Mouse (Mus musculus) limb, embryonic 10.5 days (tissue): ENCODE measurements around the gene Qtrt1. TPM values are rescaled to one million over a fixed set of nuclear protein-coding genes. Genes with fewer than 3 reads are reported as not detected.

Source experiments
- DNase-seq: peaks from one replicate; pipeline ENCODE4 v3.0.0-alpha.2; 2017; ENCODE audit warnings: low spot score
- H3K27ac ChIP-seq: fragments of 300-500 bp; sonication (generic); 2 replicates; pipeline ENCODE4 v1.5.1; 2016; ENCODE audit warnings: mild to moderate bottlenecking
- H3K27me3 ChIP-seq: fragments of 300-500 bp; sonication (generic); 2 replicates; pipeline ENCODE4 v1.6.1; 2016; ENCODE audit warnings: low read depth, mild to moderate bottlenecking; ENCODE audit not compliant: poor library complexity, severe bottlenecking
- H3K36me3 ChIP-seq: fragments of 300-500 bp; sonication (generic); 2 replicates; pipeline ENCODE4 v1.6.1; 2016; ENCODE audit warnings: mild to moderate bottlenecking, moderate library complexity
- H3K4me1 ChIP-seq: fragments of 300-500 bp; sonication (generic); 2 replicates; pipeline ENCODE4 v1.6.1; 2016
- H3K4me3 ChIP-seq: fragments of 300-500 bp; sonication (generic); 2 replicates; pipeline ENCODE4 v1.5.1; 2016; ENCODE audit warnings: mild to moderate bottlenecking, moderate library complexity
- H3K9me3 ChIP-seq: fragments of 300-500 bp; sonication (generic); replicated peaks from 2 replicates; pipeline ENCODE4 v1.6.1; 2016; ENCODE audit warnings: mild to moderate bottlenecking
- WGBS: fragments of 180-500 bp; shearing (Covaris S2); methylation state at CpG from one replicate; pipeline ENCODE4 v1.1.7; 2016; 5-methylcytosine and 5-hydroxymethylcytosine counted together
- polyA plus RNA-seq: library from polyadenylated mRNA; unstranded; fragments of >200 nt; fragmentation: Nextera tagmentation; extraction: Ambion mirVana; gene quantifications from 2 replicates; pipeline ENCODE4 v1.2.1, GENCODE M21; 2016

Qtrt1 gene
- polyA plus RNA-seq: 66.2 and 79.0 TPM in 2 replicates

DNA sequence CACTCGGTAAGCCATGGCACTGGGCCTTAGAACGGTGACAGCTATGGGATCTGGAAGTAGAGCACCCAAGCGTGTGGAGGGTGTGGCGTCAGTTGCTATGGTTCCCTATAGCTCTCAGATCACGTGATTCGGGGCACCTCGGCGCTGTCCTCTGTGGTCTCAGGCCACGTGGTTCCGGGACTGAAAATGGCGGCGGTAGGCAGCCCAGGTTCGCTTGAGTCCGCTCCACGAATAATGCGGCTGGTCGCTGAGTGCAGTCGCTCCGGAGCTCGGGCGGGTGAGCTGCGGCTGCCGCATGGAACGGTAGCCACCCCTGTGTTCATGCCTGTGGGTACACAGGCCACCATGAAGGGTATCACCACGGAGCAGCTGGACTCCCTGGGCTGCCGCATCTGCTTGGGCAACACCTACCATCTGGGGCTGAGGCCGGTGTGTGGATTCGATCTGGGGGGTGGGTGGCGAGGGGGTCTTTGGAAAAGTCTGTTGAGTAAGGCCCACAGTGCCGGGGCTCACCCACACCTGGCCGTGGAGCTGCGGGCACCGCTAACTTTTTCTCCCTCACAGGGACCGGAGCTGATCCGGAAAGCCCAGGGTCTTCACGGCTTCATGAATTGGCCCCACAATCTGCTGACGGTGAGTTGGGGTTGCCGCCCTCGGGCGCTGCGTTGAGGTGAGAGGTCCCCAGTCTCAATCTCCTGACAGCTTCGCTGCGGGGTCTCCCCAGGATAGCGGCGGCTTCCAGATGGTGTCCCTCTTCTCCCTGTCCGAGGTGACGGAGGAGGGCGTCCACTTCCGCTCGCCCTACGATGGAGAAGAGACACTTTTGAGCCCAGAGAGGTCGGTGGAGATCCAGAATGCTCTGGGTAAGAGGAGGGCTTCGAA lies at the start of gene Qtrt1:
Gene Qtrt1, plus strand, starts transcription at position 169 of the 882 bp plus-strand sequence.
- peak within 1 kb of the TSS; percentile 69 for H3K4me3 ChIP-seq
- peaks cover 11% of the 10 kb centered on the region for H3K4me1 ChIP-seq
- H3K36me3 ChIP-seq: peaks cover 36% of the 10 kb centered on the region
- H3K9me3 ChIP-seq: no peaks in the 10 kb centered on the region
- peak within 1 kb of the TSS; percentile 84 for H3K27ac ChIP-seq
- no peaks in the 10 kb centered on the region for H3K27me3 ChIP-seq
- peak; percentile 89 for DNase-seq
- 3% methylated on average over 53 of the region's 53 CpGs for WGBS

DNA sequence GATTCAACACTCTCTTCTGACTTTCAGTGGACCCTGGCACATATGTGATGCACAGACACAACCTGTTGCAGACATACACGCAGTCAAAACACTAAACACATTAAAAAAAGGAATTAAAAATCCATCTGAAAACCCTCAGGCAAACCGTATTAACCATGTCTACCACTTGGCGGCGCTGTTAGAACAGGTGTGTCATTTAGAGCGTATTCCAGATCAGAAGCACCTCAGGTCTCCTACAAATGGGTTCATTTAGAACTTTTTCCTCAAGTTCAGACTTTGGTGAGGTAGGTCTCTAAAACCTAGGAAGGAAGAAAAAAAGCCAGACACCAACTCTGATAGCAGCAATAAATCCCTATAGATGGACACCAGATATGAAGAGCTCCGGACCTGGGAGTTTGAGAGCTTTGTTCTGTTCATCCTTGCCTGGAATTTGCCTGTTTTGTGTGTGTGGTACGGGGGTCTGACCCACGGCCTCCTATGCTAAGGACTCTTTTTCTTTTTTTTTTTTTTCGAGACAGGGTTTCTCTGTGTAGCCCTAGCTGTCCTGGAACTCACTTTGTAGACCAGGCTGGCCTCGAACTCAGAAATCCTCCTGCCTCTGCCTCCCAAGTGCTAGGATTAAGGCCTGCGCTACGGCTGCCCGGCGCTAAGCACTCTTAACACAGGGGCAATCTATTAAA lies 45.0 kb upstream of the Qtrt1 start:
- 33% methylated on average over 14 of the region's 14 CpGs for WGBS
- peak overlapping the region; percentile 90 for H3K4me3 ChIP-seq
- peaks cover 22% of the 10 kb centered on the region for H3K36me3 ChIP-seq
- DNase-seq: peak; percentile 67
- H3K9me3 ChIP-seq: no peaks in the 10 kb centered on the region
- H3K4me1 ChIP-seq: peaks cover 9% of the 10 kb centered on the region
- H3K27ac ChIP-seq: peak overlapping the region; percentile 86
- peaks cover 6% of the 10 kb centered on the region for H3K27me3 ChIP-seq

GRCm38 (mm10) chr9:21367357-21368111 lies 44.1 kb upstream of the Qtrt1 start, which contains the start of gene Ilf3:
Ilf3 (plus strand) TSS chr9:21367871.
- WGBS: under 1% methylated on average over 66 of the region's 66 CpGs
- H3K4me1 ChIP-seq: peaks cover 9% of the 10 kb centered on the region
- H3K27ac ChIP-seq: peak within 1 kb of the TSS; percentile 98
- H3K36me3 ChIP-seq: peaks cover 30% of the 10 kb centered on the region
- no peaks in the 10 kb centered on the region for H3K9me3 ChIP-seq
- H3K27me3 ChIP-seq: no peaks in the 10 kb centered on the region
- DNase-seq: peak; percentile 100
- H3K4me3 ChIP-seq: peak within 1 kb of the TSS; percentile 90

GRCm38 (mm10) chr9:21368131-21368584 lies 43.5 kb upstream of the Qtrt1 start:
- Histone ChIP-seq H3K36me3 (peaks cover 37% of the 10 kb centered on the region), H3K27me3 (no peaks in the 10 kb centered on the region), H3K9me3 (no peaks in the 10 kb centered on the region), H3K4me1 (peaks cover 9% of the 10 kb centered on the region), H3K4me3 (peak overlapping the region; percentile 90), H3K27ac (peak overlapping the region; percentile 98)
- under 1% methylated on average over 38 of the region's 38 CpGs for WGBS
- peak; percentile 92 for DNase-seq

GRCm38 (mm10) chr9:21369080-21369479 lies 42.6 kb upstream of the Qtrt1 start:
- DNase-seq: no peak
- Histone ChIP-seq H3K36me3 (peaks cover 44% of the 10 kb centered on the region), H3K27me3 (no peaks in the 10 kb centered on the region), H3K4me3 (peak overlapping the region; percentile 90), H3K4me1 (peaks cover 9% of the 10 kb centered on the region), H3K27ac (peak overlapping the region; percentile 98), H3K9me3 (no peaks in the 10 kb centered on the region)
- WGBS: 68% methylated on average over 11 of the region's 11 CpGs

DNA sequence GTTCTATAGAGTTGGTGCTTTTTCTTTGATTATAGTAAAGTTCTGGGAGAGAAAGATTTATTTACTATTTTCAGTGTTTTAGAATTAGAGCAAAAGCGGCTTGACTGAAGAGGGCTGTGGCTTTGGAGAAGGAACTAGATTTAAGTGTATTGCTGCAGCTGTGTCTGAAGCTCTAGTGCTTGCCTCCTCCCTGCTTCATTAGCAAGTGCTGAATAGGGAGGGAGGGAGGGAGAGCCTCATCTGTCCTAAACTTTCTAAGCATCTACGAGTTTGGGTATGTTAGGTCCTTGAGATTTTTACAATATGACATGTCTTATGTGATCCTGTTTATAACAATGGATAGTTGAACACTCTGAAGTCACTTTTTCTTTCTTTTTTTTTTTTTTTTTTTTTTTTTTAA lies 40.8 kb upstream of the Qtrt1 start:
- no peaks in the 10 kb centered on the region for H3K27me3 ChIP-seq
- no peaks in the 10 kb centered on the region for H3K9me3 ChIP-seq
- H3K4me1 ChIP-seq: peaks cover 9% of the 10 kb centered on the region
- peaks cover 59% of the 10 kb centered on the region for H3K36me3 ChIP-seq
- 89% methylated on average over 2 of the region's 2 CpGs for WGBS
- DNase-seq: no peak
- H3K4me3 ChIP-seq: no peak overlapping the region
- no peak overlapping the region for H3K27ac ChIP-seq

DNA sequence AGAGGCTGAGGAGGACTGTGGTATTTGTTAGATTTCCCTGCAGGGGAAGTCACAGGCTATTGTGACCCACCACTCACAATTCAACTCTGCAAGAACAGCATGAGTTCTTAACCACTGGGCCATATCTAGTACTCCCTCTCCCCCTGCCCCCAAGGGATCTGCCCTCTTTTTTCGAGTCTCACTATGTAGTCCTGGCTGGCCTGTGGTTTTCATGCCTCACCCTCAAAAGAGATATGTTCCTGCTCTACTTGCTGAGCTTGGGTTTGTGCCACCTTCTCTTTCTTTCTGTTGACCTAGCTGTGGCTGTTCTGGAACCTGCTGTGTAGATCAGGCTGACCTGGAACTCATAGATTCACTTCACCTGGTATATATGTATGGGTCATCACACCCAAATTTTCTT lies 39.1 kb upstream of the Qtrt1 start:
- H3K4me1 ChIP-seq: peaks cover 9% of the 10 kb centered on the region
- no peaks in the 10 kb centered on the region for H3K27me3 ChIP-seq
- no peak overlapping the region for H3K4me3 ChIP-seq
- H3K27ac ChIP-seq: no peak overlapping the region
- no peak for DNase-seq
- 82% methylated on average over 1 of the region's 1 CpGs for WGBS
- no peaks in the 10 kb centered on the region for H3K9me3 ChIP-seq
- peaks cover 70% of the 10 kb centered on the region for H3K36me3 ChIP-seq

- WGBS: 86% methylated on average over 3 of the region's 3 CpGs
- H3K4me1 ChIP-seq: no peaks in the 10 kb centered on the region
- no peak overlapping the region for H3K4me3 ChIP-seq
- no peak overlapping the region for H3K27ac ChIP-seq
- DNase-seq: no peak
- H3K27me3 ChIP-seq: no peaks in the 10 kb centered on the region
- H3K9me3 ChIP-seq: no peaks in the 10 kb centered on the region
- peaks cover 85% of the 10 kb centered on the region for H3K36me3 ChIP-seq
Observed at GRCm38 (mm10) chr9:21379195-21379594, 32.4 kb upstream of the Qtrt1 start.

DNA sequence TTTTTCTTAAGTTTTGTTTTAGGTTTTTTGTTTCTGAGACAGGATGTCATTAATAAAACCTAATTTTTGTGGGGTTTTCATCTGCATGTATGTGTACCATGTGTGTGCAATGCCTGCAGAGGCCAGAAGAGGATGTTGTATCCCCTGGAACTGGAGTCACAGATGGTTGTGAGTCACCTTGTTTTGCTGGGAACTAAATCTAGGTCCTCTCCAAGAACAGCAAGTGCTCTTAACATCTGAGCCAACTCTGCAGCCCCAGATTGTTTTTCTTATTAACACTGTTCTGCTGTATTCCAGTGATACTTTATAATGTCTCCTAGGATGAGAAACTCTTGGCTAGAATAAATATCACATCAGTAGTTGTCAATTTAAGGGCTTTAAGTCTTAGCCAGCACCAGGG lies 30.8 kb upstream of the Qtrt1 start:
- no peaks in the 10 kb centered on the region for H3K27me3 ChIP-seq
- H3K27ac ChIP-seq: no peak overlapping the region
- H3K36me3 ChIP-seq: peaks cover 84% of the 10 kb centered on the region
- no peaks in the 10 kb centered on the region for H3K4me1 ChIP-seq
- no peaks in the 10 kb centered on the region for H3K9me3 ChIP-seq
- DNase-seq: no peak
- H3K4me3 ChIP-seq: no peak overlapping the region

DNA sequence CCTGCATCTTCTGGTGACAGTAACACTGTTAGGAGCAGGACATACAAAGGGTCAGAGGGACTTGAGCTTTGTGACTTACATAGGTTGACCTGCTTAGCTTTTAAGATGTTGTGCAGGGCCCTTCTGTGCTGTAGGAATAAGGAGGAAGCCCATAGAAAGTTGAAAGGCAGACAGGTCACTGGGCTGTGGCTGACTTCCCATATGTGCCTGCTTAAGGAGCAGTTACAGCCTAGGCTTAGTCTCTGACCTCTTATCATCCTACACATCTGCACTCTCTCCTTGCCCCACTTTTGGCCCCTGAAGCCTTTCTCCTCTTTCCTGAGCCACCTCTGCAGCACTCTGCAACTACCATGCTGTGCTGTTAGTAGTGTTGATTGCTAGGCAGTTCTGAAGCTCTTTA lies 27.7 kb upstream of the Qtrt1 start:
- Histone ChIP-seq H3K4me1 (no peaks in the 10 kb centered on the region), H3K9me3 (no peaks in the 10 kb centered on the region), H3K27me3 (no peaks in the 10 kb centered on the region), H3K27ac (no peak overlapping the region), H3K4me3 (no peak overlapping the region), H3K36me3 (peaks cover 88% of the 10 kb centered on the region)
- no peak for DNase-seq

DNA sequence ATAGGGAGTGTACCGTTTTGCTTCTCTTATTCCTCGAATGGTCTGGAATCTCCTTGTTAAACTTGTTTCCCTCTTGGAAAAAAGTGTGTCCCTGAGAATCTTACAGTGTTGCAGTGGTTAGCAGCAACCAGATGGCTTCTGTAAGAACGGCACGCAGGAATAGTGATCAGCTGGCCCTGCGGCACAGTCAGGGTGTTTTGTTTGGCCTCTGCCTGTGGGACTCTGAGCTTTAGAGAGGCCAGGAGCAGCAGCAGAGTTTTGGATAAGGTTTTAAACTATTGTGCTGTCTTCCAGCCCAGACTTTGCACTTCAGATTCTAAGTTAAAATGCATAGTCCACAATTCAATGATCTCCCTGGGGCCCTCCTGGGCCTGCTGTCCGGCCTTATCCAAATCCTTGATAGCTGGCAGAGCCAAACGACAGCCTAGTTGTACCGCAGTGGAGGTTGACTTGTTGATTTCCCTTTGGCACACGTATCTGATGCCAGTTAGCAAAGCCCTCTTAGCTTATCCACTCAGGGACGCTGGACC lies 18.9 kb upstream of the Qtrt1 start:
- no peaks in the 10 kb centered on the region for H3K9me3 ChIP-seq
- no peaks in the 10 kb centered on the region for H3K4me1 ChIP-seq
- H3K27me3 ChIP-seq: no peaks in the 10 kb centered on the region
- H3K36me3 ChIP-seq: peaks cover 99% of the 10 kb centered on the region
- H3K27ac ChIP-seq: no peak overlapping the region
- DNase-seq: no peak
- H3K4me3 ChIP-seq: no peak overlapping the region
- 95% methylated on average over 10 of the region's 10 CpGs for WGBS

GRCm38 (mm10) chr9:21395692-21396091 lies 15.9 kb upstream of the Qtrt1 start:
- no peak for DNase-seq
- H3K9me3 ChIP-seq: no peaks in the 10 kb centered on the region
- H3K27ac ChIP-seq: no peak overlapping the region
- H3K27me3 ChIP-seq: no peaks in the 10 kb centered on the region
- H3K4me1 ChIP-seq: no peaks in the 10 kb centered on the region
- H3K36me3 ChIP-seq: peaks cover 100% of the 10 kb centered on the region
- H3K4me3 ChIP-seq: no peak overlapping the region
- WGBS: 97% methylated on average over 3 of the region's 3 CpGs
